Mouse (Mus musculus): ENCODE measurements around the gene Usp53.

The Usp53 gene

GRCm38 (mm10) chr3:122887505-122888301 is 96.6 kb downstream of the Usp53 start:
- no peak for DNase-seq (ENCODE audit: low spot score in 2 of 2)

Measured in frontal cortex, postnatal 14 days (tissue).